Comparison of ENCODE assay signal across 12 mouse cellular contexts in genomic region chr1:191099114-191099513, GRCm38 (mm10). TPM values are rescaled to one million over a fixed set of nuclear protein-coding genes. Genes with fewer than 3 reads are reported as not detected.
DNase-seq lines count a peak whose midpoint lies in the region; ATAC-seq and TF ChIP-seq lines count a peak whose summit lies in the region.
"Had no signal": no experiment of that assay in that cellular context is flagged by ENCODE, and none has a peak within 500 bp of the region (broad histone marks: within the 10 kb centered on the region; RNA-seq: fewer than 3 reads in every experiment).

No protein-coding gene starts in this region.

- DNase-seq in kidney, adult 2 months: no peak
- DNase-seq in spleen, postnatal 36 days (ENCODE audit: low spot score in 2 of 2): no peak
- no peak for DNase-seq in MN1 (ENCODE audit: low spot score)
- DNase-seq: left cerebral cortex, postnatal 4 days; thymus, postnatal 25 days had no signal

- H3K36me3 ChIP-seq in kidney, embryonic 14.5 days (ENCODE audit: control insufficient read depth, insufficient read depth, low read length): no peaks in the 10 kb centered on the region
- H3K36me3 ChIP-seq in kidney, adult 2 months (ENCODE audit: control insufficient read depth, insufficient read depth, low read length): no peaks in the 10 kb centered on the region
- no peaks in the 10 kb centered on the region for H3K36me3 ChIP-seq in embryonic facial prominence, embryonic 12.5 days
- no peaks in the 10 kb centered on the region for H3K36me3 ChIP-seq in forebrain, embryonic 15.5 days
- H3K36me3 ChIP-seq in midbrain, embryonic 15.5 days (replicated peaks): no peaks in the 10 kb centered on the region

- no peak overlapping the region for H3K27ac ChIP-seq in kidney, embryonic 14.5 days (ENCODE audit: low read depth, low read length)
- no peak overlapping the region for H3K27ac ChIP-seq in kidney, adult 2 months (ENCODE audit: insufficient read depth, low read depth, low read length)
- no peak overlapping the region for H3K27ac ChIP-seq in embryonic facial prominence, embryonic 12.5 days
- H3K27ac ChIP-seq in forebrain, embryonic 15.5 days (replicated peaks): no peak overlapping the region
- no peak overlapping the region for H3K27ac ChIP-seq in midbrain, embryonic 15.5 days

- peak overlapping the region; percentile 69 for H3K4me3 ChIP-seq in kidney, embryonic 14.5 days (ENCODE audit: low read length)
- no peak overlapping the region for H3K4me3 ChIP-seq in kidney, adult 2 months (ENCODE audit: insufficient read depth, low read depth, low read length)
- H3K4me3 ChIP-seq in embryonic facial prominence, embryonic 12.5 days: peak overlapping the region; percentile 65
- peak overlapping the region; percentile 52; the same call in 1 of the 2 replicates for H3K4me3 ChIP-seq in forebrain, embryonic 15.5 days
- H3K4me3 ChIP-seq in midbrain, embryonic 15.5 days: no peak overlapping the region

- no peaks in the 10 kb centered on the region for H3K27me3 ChIP-seq in kidney, embryonic 14.5 days (ENCODE audit: control insufficient read depth, insufficient read depth, low read length)
- no peaks in the 10 kb centered on the region for H3K27me3 ChIP-seq in kidney, adult 2 months (replicated peaks; ENCODE audit: control insufficient read depth, insufficient read depth, low read length)
- H3K27me3 ChIP-seq in embryonic facial prominence, embryonic 12.5 days: peaks cover 7% of the 10 kb centered on the region; the same call in 1 of the 2 replicates
- H3K27me3 ChIP-seq in forebrain, embryonic 15.5 days: peaks cover 15% of the 10 kb centered on the region
- H3K27me3 ChIP-seq in midbrain, embryonic 15.5 days (replicated peaks): peaks cover 34% of the 10 kb centered on the region

- no peak overlapping the region for H3K9ac ChIP-seq in kidney, embryonic 14.5 days (ENCODE audit: low read depth, low read length)
- no peak overlapping the region for H3K9ac ChIP-seq in embryonic facial prominence, embryonic 12.5 days
- H3K9ac ChIP-seq in forebrain, embryonic 15.5 days (replicated peaks): no peak overlapping the region
- H3K9ac ChIP-seq in midbrain, embryonic 15.5 days: no peak overlapping the region

- peak overlapping the region; percentile 99 for H3K4me2 ChIP-seq in kidney, embryonic 14.5 days (replicated peaks; ENCODE audit: low read depth, low read length)
- peak overlapping the region; percentile 96 for H3K4me2 ChIP-seq in embryonic facial prominence, embryonic 12.5 days (replicated peaks)
- no peak overlapping the region for H3K4me2 ChIP-seq in forebrain, embryonic 15.5 days (replicated peaks)
- peak overlapping the region; percentile 100 for H3K4me2 ChIP-seq in midbrain, embryonic 15.5 days

- no peaks in the 10 kb centered on the region for H3K9me3 ChIP-seq in kidney, embryonic 14.5 days (ENCODE audit: control insufficient read depth, low read length)
- no peaks in the 10 kb centered on the region for H3K9me3 ChIP-seq in embryonic facial prominence, embryonic 12.5 days
- no peaks in the 10 kb centered on the region for H3K9me3 ChIP-seq in forebrain, embryonic 15.5 days
- H3K9me3 ChIP-seq in midbrain, embryonic 15.5 days: no peaks in the 10 kb centered on the region

- no peak for TF ChIP-seq POLR2A in kidney, adult 2 months (IDR thresholded peaks at IDR 0.05; ENCODE audit: low read depth, low read length)

- H3K4me1 ChIP-seq in kidney, embryonic 14.5 days (ENCODE audit: control insufficient read depth, insufficient read depth, low read length): peaks cover 14% of the 10 kb centered on the region; the same call in 1 of the 2 replicates
- H3K4me1 ChIP-seq in kidney, adult 2 months (ENCODE audit: control insufficient read depth, insufficient read depth, low read length): no peaks in the 10 kb centered on the region
- H3K4me1 ChIP-seq in embryonic facial prominence, embryonic 12.5 days: peaks cover 13% of the 10 kb centered on the region; the same call in 1 of the 2 replicates
- peaks cover 10% of the 10 kb centered on the region for H3K4me1 ChIP-seq in forebrain, embryonic 15.5 days
- H3K4me1 ChIP-seq in midbrain, embryonic 15.5 days: peaks cover 13% of the 10 kb centered on the region

- ATAC-seq in kidney, embryonic 14.5 days (ENCODE audit: low FRiP score, low TSS enrichment): no peak
- ATAC-seq in embryonic facial prominence, embryonic 12.5 days (ENCODE audit: insufficient number of reproducible peaks, insufficient read depth, low FRiP score, low TSS enrichment): no peak
- ATAC-seq in forebrain, embryonic 15.5 days (replicated peaks): no peak
- no peak for ATAC-seq in midbrain, embryonic 15.5 days (replicated peaks)
- ATAC-seq in erythroid progenitor cell, adult 5-6 weeks (replicated peaks; ENCODE audit: low FRiP score, poor library complexity, severe bottlenecking): no peak

- no peak for TF ChIP-seq CTCF in kidney, adult 2 months (conservative IDR thresholded peaks at IDR 0.05; ENCODE audit: insufficient read depth, insufficient read length, low read depth, low read length)

- WGBS in kidney, embryonic 14.5 days: 35% methylated on average over 5 of the region's 5 CpGs
- WGBS in kidney, adult 2 months: 48% methylated on average over 5 of the region's 5 CpGs
- WGBS in embryonic facial prominence, embryonic 12.5 days: 35% methylated on average over 5 of the region's 5 CpGs
- 49% methylated on average over 5 of the region's 5 CpGs for WGBS in forebrain, embryonic 15.5 days
- WGBS in midbrain, embryonic 15.5 days: 40% methylated on average over 5 of the region's 5 CpGs

RNA-seq across cellular contexts. Expression of gene Batf3, which starts 1.5 kb away (rescaled TPM):
- polyA plus RNA-seq in kidney, embryonic 14.5 days (2014; fragmentation: Nextera tagmentation; extraction: Ambion mirVana): 12.4 and 18.0 TPM in 2 replicates
- polyA plus RNA-seq in kidney, adult 2 months (2012; rRNA removed): 4.1 and 4.9 TPM in 2 replicates
- 10.8 and 11.5 TPM in 2 replicates for polyA plus RNA-seq in embryonic facial prominence, embryonic 12.5 days (2016; fragmentation: Nextera tagmentation; extraction: Ambion mirVana)
- 1.6 and 1.9 TPM in 2 replicates for polyA plus RNA-seq in forebrain, embryonic 15.5 days (2015; fragmentation: Nextera tagmentation; extraction: Ambion mirVana)
- 0.84 and 1.2 TPM in 2 replicates for polyA plus RNA-seq in midbrain, embryonic 15.5 days (2015; fragmentation: Nextera tagmentation; extraction: Ambion mirVana)
- 1.4 TPM in 1 of 2 replicates, not detected in the other for total RNA-seq in erythroid progenitor cell, adult 5-6 weeks (2015; ENCODE audit: low replicate concordance)
- not detected in 2 replicates for total RNA-seq in erythroid progenitor cell, adult 5-6 weeks (2017; ENCODE audit: low replicate concordance)
- total RNA-seq: gastrocnemius, adult 8-10 months; hematopoietic stem cell, adult 5-6 weeks had no signal

RNA-seq across cellular contexts. Expression of gene Nsl1, which starts 36.3 kb away (rescaled TPM):
- 10.4 and 23.3 TPM in 2 replicates for polyA plus RNA-seq in kidney, embryonic 14.5 days (2014; fragmentation: Nextera tagmentation; extraction: Ambion mirVana)
- polyA plus RNA-seq in kidney, adult 2 months (2012; rRNA removed): 0.31 and 0.43 TPM in 2 replicates
- 22.4 and 23.9 TPM in 2 replicates for polyA plus RNA-seq in embryonic facial prominence, embryonic 12.5 days (2016; fragmentation: Nextera tagmentation; extraction: Ambion mirVana)
- polyA plus RNA-seq in forebrain, embryonic 15.5 days (2015; fragmentation: Nextera tagmentation; extraction: Ambion mirVana): 9.7 and 10.5 TPM in 2 replicates
- polyA plus RNA-seq in midbrain, embryonic 15.5 days (2015; fragmentation: Nextera tagmentation; extraction: Ambion mirVana): 4.1 and 5.1 TPM in 2 replicates
- 13.3 and 33.1 TPM in 2 replicates for total RNA-seq in erythroid progenitor cell, adult 5-6 weeks (2015; ENCODE audit: low replicate concordance)
- 24.9 and 26.4 TPM in 2 replicates for total RNA-seq in erythroid progenitor cell, adult 5-6 weeks (2017; ENCODE audit: low replicate concordance)

RNA-seq across cellular contexts. Expression of gene Tatdn3, which starts 36.4 kb away (rescaled TPM):
- polyA plus RNA-seq in kidney, embryonic 14.5 days (2014; fragmentation: Nextera tagmentation; extraction: Ambion mirVana): 12.6 and 13.2 TPM in 2 replicates
- 8.1 and 10.4 TPM in 2 replicates for polyA plus RNA-seq in kidney, adult 2 months (2012; rRNA removed)
- 16.1 and 17.7 TPM in 2 replicates for polyA plus RNA-seq in embryonic facial prominence, embryonic 12.5 days (2016; fragmentation: Nextera tagmentation; extraction: Ambion mirVana)
- polyA plus RNA-seq in forebrain, embryonic 15.5 days (2015; fragmentation: Nextera tagmentation; extraction: Ambion mirVana): 10.3 and 12.6 TPM in 2 replicates
- polyA plus RNA-seq in midbrain, embryonic 15.5 days (2015; fragmentation: Nextera tagmentation; extraction: Ambion mirVana): 11.8 and 17.4 TPM in 2 replicates
- total RNA-seq in erythroid progenitor cell, adult 5-6 weeks (2015; ENCODE audit: low replicate concordance): 6.3 and 24.1 TPM in 2 replicates
- total RNA-seq in erythroid progenitor cell, adult 5-6 weeks (2017; ENCODE audit: low replicate concordance): 3.9 and 22.1 TPM in 2 replicates

Comparison
In these comparisons a context has a peak if more than half of its experiments do, and no peak if none do; other contexts are left out.
1. H3K4me3 ChIP-seq: peak in kidney, embryonic 14.5 days (single experiment), embryonic facial prominence, embryonic 12.5 days (single experiment) and forebrain, embryonic 15.5 days (single experiment); none in kidney, adult 2 months (single experiment) and midbrain, embryonic 15.5 days (single experiment).